Mouse (Mus musculus) T-helper 17 cell (primary cell): ENCODE measurements around the gene Hsdl1.

ENCODE experiments used
- in situ Hi-C, 2 experiments: fragments of 300-600 bp; cut with MboI, MseI; formaldehyde crosslinking; loops; 1 replicate in 1 of 2; 2 replicates in 1 of 2; pipeline ENCODE4 v1.15.1; 2025; ENCODE audit warnings: high pct_unique_total_duplicates in 2 of 2

Hsdl1 gene

DNA sequence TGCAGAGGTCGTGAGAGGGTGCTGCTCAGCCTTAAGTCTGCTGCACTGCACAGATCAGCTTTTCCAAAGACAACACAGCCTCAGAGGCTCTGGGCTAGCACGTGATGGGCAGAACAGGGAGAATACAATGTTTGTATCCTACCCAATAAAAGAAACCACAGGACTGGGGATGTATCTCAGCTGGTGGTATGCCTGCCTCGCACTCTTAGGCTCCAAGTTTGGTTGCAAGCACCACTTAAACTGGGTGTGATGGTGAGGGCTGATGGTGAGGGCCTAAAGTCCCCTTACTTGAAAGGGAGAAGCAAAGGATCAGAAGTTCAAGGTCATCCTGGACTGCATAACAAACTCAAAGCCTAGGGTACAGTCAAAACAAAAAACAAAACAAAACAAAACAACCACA lies 30.4 kb downstream of the Hsdl1 start:
- in situ Hi-C loops: no loop called here

GRCm38 (mm10) chr8:119531973-119532372 lies 43.0 kb downstream of the Hsdl1 start:
- in situ Hi-C loops: no loop called here

GRCm38 (mm10) chr8:119531397-119531796 lies 43.6 kb downstream of the Hsdl1 start:
- in situ Hi-C loops: no loop called here

GRCm38 (mm10) chr8:119530937-119531336 lies 44.0 kb downstream of the Hsdl1 start:
- in situ Hi-C loops: no loop called here

DNA sequence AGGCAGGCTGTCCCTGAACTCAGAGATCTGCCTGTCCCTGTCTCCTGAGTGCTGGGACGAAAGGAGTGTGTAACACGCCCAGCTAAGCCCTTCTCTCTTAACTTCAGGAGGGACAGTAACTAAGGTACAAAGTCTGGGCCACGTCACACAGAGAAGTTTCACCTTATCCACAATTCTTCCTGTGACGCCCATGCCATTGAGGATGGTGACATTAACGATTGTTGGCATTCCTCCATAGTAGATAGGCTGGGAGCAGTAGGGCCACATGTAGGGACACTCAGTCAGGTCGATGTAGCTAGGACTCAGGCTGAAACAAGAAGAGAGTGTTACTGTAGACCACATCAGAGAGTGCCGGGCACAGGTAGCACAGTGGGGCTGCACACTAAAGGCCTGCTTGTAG lies 46.2 kb downstream of the Hsdl1 start:
- in situ Hi-C loops: no loop called here

DNA sequence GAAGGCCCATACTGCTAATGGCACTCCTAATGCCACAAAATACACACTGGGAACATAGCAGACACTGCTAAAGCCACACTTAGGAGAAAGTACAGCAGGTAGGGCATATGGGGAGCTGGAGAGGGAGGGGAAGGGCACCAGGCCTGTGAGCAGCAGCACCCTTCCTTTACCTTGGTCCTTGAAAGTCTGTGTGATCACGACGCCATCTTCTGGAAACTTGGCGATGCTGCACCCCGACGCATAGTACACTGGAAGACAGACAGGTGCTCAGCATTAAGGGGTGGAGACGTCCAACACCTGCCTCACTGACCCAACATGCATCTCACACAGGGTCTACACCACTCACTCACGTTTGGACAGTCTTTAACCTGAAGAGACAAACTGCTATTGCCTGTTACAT lies 54.9 kb downstream of the Hsdl1 start:
- in situ Hi-C loops: no loop called here

- in situ Hi-C loops: no loop called here
These were observed 58.3 kb downstream of the Hsdl1 start for GRCm38 (mm10) chr8:119516674-119517073.

DNA sequence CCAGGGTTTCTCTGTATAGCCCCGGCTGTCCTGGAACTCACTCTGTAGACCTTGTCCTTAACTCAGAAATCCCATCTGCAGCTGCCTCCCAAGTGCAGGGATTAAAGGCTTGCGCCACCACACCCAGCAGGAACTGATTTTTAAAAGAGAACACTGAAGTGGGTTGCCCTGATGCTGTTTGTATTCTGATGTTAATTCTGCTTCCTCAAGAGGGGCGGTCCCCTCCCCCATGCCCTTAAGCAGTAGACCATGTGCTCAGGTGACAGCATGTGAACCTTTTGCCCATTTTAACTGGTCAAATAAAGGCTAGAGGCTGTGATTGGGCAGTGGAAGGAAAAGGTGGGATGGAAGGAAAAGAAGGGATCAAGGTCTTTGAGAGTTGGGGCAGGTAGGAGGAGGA lies 59.2 kb downstream of the Hsdl1 start:
- in situ Hi-C loops: no loop called here

- in situ Hi-C loops: no loop called here
These were observed 60.0 kb downstream of the Hsdl1 start for GRCm38 (mm10) chr8:119514940-119515339.

GRCm38 (mm10) chr8:119513405-119513804 lies 61.6 kb downstream of the Hsdl1 start:
- in situ Hi-C loops: no loop called here
